Mouse (Mus musculus) retina, postnatal 1 day (tissue): ENCODE results near the gene Marc2.

Experiments used
- DNase-seq: peaks from one replicate; pipeline ENCODE4 v3.0.0-alpha.2; 2012

Marc2 gene

GRCm38 (mm10) chr1:184807627-184808417 lies 38.4 kb downstream of the Marc2 start:
- DNase-seq: no peak

- DNase-seq: no peak
Observed at GRCm38 (mm10) chr1:184807123-184807522, 39.1 kb downstream of the Marc2 start.

DNA sequence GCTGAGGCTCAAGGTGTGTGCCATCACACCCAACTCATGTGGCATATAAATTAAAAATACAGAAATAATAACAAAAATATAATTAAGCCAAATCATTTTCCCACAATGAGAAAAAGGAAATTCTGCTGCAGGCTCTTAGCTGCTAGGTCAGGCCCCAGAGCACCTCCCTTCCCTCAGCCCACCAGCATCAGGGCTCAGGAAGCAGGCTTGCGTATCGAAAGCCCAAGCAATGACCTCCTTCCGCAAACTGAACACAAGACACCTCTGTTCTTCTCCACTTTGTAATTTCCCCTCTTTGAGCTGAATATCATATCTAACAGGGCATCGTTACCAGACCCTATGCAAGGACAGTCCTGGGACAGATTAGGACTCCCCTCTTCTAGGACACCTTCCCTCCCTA lies 40.5 kb downstream of the Marc2 start:
- no peak for DNase-seq

DNA sequence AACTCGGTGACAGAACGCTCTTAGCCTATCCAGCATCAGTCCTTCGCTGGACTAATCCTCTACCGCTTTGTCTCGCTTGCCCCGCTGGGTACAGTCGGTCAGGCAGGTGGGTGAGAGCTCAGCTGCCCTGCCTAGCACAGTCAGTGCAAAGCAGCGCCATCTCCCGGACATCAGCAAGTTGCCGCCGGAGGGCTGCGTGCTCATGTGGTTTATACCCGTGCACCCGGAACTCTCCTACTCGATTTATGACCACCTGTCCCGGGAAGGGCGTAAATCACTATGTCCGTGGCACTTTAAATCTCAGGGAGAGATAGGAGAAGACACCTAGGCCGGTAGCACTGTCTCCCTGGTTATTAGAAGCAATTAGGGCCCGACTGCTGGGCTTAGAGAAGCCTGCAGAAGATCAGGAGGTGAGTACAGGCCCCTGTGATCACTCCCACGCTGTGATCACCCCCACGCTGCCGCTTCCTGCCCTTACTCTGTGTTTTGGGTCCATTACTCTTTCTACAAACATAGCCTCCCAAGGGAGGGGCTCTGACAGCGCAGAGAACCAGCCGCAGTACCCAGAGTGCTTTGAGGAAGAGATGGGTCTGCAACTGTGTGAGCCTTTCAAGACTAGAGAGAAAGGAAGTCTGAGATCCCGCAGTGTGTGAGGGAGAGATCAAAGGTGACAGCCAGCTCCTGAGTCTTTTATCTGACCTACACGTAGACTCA lies 52.9 kb downstream of the Marc2 start:
- peak; percentile 74 for DNase-seq

- DNase-seq: peak; percentile 70
Observed at GRCm38 (mm10) chr1:184791109-184791508, 55.1 kb downstream of the Marc2 start.

GRCm38 (mm10) chr1:184786376-184787151 lies 59.7 kb downstream of the Marc2 start:
- DNase-seq: no peak

DNA sequence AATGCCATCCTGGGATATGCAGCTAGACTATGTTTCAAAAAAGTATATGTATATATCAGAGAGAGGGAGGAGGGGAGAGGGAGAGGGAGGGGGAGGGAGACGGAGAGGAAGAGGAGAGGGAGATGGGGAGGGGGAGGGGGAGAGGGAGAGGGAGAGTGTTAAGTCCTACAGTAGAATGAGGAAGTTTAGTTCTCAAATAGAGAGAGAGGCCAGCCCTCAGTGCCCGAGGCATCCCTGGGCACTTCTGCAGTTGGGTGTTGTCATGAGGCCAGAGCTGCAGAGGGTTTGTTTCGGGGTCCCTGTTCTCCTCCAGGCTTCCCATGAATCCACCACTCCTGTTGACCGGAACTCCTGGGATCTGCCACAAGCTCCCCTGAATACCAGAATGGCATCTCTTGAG lies 62.6 kb downstream of the Marc2 start:
- no peak for DNase-seq

DNA sequence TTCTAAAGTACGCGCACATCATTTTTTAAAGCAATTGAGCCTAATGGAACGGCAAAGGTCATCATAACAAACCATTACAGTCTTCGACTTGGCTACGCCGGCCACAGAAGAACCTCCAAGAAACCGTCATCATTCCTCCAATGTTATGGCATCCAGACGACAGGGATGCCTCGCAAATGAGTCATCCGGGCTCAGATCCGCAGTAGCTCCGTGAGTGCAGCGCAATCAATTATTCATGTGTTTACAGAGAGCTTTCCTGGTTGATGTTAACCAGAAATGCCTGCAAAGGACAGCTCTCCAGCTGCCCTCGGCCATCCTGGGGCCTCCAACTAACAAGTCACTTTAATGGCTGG lies 64.1 kb downstream of the Marc2 start:
- peak; percentile 23 for DNase-seq

- no peak for DNase-seq
Observed at GRCm38 (mm10) chr1:184781286-184782160, 64.7 kb downstream of the Marc2 start.

- DNase-seq: no peak
Observed at GRCm38 (mm10) chr1:184778157-184778556, 68.1 kb downstream of the Marc2 start.

GRCm38 (mm10) chr1:184777061-184777795 lies 69.0 kb downstream of the Marc2 start:
- DNase-seq: peak; percentile 58

- DNase-seq: no peak
Observed at GRCm38 (mm10) chr1:184775289-184775688, 71.0 kb downstream of the Marc2 start.

GRCm38 (mm10) chr1:184771891-184772249 lies 74.4 kb downstream of the Marc2 start:
- DNase-seq: no peak

DNA sequence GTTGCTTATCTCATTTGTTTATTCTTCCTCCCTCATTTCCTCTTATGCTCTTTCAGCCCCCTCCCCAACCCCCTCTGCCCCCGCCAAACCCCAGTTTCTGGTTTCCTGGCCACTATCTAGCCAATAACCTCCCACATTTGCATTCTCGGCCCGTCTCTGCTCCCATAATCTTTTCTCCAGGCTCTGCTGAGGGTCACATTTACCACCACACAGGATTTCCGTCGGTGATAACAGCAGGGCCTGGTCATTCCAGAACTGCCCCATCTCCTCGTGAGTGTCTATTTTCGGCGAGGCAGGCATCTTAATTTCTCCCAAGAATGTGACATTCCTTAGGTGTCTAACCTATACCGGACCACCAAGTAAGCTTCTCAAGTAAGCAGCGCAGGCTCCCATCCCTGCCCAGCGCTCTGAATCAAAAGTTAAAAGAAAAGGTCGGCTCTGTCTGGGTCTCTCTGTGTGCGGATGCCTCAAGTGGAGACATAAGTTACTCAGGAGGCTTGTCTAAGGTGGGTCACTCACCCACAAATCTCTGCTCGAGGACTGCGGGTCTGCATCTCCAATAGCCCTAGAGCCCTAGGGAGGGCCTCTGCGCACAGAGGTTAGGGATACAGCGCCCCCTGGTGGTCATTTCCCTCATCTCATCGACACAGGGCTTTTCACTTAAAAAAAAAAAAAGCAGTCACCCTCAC lies 74.9 kb downstream of the Marc2 start:
- DNase-seq: peak; percentile 80

- DNase-seq: no peak
Observed at GRCm38 (mm10) chr1:184763866-184764265, 82.4 kb downstream of the Marc2 start.
